Mouse (Mus musculus): ENCODE measurements around the gene Nup188. TPM values are rescaled to one million over a fixed set of nuclear protein-coding genes. Genes with fewer than 3 reads are reported as not detected.

Nup188 gene
- polyA plus RNA-seq, 1 experiment: 16.5 TPM

DNA sequence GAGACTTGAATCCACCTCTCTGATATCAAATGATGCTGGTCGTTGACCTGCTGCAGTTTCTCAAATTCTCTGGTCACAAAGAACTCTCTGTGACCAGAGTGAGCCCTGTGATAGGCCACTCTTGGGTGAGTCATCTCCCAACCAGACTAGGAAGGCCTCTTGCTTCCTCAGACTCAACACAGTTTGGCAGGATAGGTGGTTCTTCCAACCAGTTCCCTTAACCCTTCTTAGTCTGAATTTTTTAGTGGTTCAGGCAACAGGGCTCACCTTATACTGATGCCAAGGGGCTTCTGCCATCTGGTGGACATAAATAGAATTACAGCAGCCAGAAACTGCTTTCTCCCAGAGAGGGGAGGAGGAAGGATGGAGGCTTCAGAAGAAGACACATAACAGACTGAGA is 16.1 kb upstream of the Nup188 start:
- Histone ChIP-seq H3K27ac (ENCODE audit: insufficient read depth, low read length) (no peak overlapping the region), H3K4me3 (ENCODE audit: insufficient read depth, low read length) (no peak overlapping the region), H3K4me1 (ENCODE audit: control insufficient read depth, insufficient read depth, low read length) (peaks cover 2% of the 10 kb centered on the region; the same call in 1 of the 2 replicates)
- TF ChIP-seq CTCF (IDR thresholded peaks at IDR 0.05; ENCODE audit: extremely low read depth, insufficient read depth, low read length): peak; percentile 79
- no peak for TF ChIP-seq POLR2A (IDR thresholded peaks at IDR 0.05; ENCODE audit: extremely low read depth, insufficient read depth, low read length)

DNA sequence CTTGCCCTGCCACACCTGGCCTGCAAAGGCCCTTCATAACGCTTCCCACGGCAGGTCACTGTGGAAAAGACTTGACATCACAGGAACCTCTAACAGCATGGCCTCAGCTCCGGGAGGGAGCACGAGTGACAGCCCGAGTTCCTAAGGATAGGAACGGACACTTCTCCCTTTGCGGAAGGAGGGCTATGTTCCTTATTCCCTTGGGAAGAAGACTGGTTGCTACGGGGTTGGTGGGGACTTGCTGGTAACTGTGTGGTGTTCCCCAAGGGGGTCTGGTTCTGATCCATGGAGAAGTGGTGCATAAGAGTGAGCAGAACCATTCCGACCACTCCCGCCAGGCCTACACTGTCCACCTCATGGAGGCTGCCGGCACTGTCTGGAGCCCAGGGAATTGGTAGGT is 5.5 kb upstream of the Nup188 start, which contains the start of gene Gm28038:
Gene Gm28038, plus strand, starts transcription at position 301 of the 400 bp plus-strand sequence.
- Histone ChIP-seq H3K27ac (ENCODE audit: insufficient read depth, low read length) (no peak within 1 kb of the TSS), H3K4me1 (ENCODE audit: control insufficient read depth, insufficient read depth, low read length) (peaks cover 4% of the 10 kb centered on the region; the same call in 1 of the 2 replicates), H3K4me3 (ENCODE audit: insufficient read depth, low read length) (no peak within 1 kb of the TSS)
- TF ChIP-seq CTCF (IDR thresholded peaks at IDR 0.05; ENCODE audit: extremely low read depth, insufficient read depth, low read length): no peak
- no peak for TF ChIP-seq POLR2A (IDR thresholded peaks at IDR 0.05; ENCODE audit: extremely low read depth, insufficient read depth, low read length)

DNA sequence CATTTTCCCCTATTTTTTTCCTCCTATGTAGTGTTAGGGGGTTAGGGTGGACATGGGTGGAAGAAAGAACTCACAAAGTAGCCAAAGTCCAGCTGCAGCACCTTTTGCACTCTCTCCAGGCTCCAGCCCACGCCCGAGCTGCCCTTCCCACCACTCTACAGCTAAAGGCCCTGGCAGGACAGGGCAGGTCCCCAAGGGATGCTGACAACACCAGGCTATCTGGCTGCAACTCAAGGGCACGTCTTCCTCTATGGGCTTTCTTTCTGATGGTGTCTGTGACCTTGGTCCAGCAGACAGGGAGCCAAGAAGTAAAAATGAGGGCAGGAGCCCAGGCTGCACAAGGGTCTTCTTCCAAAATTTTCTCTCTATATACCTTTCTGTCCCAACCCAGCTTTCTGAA is 4.5 kb upstream of the Nup188 start:
- Histone ChIP-seq H3K4me3 (ENCODE audit: insufficient read depth, low read length) (no peak overlapping the region), H3K4me1 (ENCODE audit: control insufficient read depth, insufficient read depth, low read length) (peaks cover 4% of the 10 kb centered on the region; the same call in 1 of the 2 replicates), H3K27ac (ENCODE audit: insufficient read depth, low read length) (no peak overlapping the region)
- TF ChIP-seq POLR2A (IDR thresholded peaks at IDR 0.05; ENCODE audit: extremely low read depth, insufficient read depth, low read length) (no peak), CTCF (IDR thresholded peaks at IDR 0.05; ENCODE audit: extremely low read depth, insufficient read depth, low read length) (no peak)

DNA sequence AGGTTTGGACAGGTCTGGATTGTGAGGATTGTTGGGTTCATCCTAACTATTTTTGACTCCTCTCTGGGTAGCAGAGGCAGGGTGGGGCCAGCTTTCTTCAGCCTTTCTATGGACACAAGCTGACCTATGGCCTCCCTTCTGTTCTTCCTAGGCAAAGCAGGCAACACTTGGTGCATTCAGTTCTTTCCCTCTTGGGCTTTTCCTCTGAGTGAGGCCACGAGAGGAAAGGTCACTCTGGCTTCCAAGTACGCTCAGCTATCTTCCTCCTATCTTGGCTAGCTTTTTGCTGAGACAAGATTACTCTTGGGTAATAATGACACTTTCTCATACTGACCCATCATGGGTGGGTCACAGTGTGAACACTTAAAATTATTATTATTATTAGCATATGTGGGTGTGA is 3.0 kb upstream of the Nup188 start:
- H3K4me1 ChIP-seq (ENCODE audit: control insufficient read depth, insufficient read depth, low read length): peaks cover 4% of the 10 kb centered on the region; the same call in 1 of the 2 replicates
- TF ChIP-seq POLR2A (IDR thresholded peaks at IDR 0.05; ENCODE audit: extremely low read depth, insufficient read depth, low read length): no peak
- no peak overlapping the region for H3K4me3 ChIP-seq (ENCODE audit: insufficient read depth, low read length)
- H3K27ac ChIP-seq (ENCODE audit: insufficient read depth, low read length): no peak overlapping the region

DNA sequence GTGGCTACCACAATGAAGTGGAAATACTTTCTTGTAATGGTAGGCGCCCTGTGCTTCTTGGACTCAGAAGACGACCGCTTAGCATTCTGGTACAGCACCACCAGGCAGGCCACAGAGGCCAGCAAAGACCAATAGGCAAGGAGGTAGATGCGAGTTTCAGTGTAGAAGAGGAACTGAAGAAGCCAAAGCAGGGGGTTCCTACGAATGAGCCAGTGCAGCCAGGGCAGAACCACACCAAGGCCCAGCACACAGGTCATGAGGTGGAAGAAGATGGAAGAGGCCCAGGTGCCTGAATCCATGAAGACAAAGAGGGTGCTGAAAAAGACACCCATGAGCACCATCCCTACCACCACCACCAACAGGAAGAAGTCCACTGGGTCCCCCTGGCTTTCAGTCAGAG is 1.2 kb upstream of the Nup188 start:
- Histone ChIP-seq H3K27ac (ENCODE audit: insufficient read depth, low read length) (no peak overlapping the region), H3K4me1 (ENCODE audit: control insufficient read depth, insufficient read depth, low read length) (peaks cover 4% of the 10 kb centered on the region; the same call in 1 of the 2 replicates), H3K4me3 (ENCODE audit: insufficient read depth, low read length) (peak overlapping the region; percentile 83; the same call in 1 of the 2 replicates)
- TF ChIP-seq CTCF (IDR thresholded peaks at IDR 0.05; ENCODE audit: extremely low read depth, insufficient read depth, low read length) (no peak), POLR2A (IDR thresholded peaks at IDR 0.05; ENCODE audit: extremely low read depth, insufficient read depth, low read length) (no peak)

DNA sequence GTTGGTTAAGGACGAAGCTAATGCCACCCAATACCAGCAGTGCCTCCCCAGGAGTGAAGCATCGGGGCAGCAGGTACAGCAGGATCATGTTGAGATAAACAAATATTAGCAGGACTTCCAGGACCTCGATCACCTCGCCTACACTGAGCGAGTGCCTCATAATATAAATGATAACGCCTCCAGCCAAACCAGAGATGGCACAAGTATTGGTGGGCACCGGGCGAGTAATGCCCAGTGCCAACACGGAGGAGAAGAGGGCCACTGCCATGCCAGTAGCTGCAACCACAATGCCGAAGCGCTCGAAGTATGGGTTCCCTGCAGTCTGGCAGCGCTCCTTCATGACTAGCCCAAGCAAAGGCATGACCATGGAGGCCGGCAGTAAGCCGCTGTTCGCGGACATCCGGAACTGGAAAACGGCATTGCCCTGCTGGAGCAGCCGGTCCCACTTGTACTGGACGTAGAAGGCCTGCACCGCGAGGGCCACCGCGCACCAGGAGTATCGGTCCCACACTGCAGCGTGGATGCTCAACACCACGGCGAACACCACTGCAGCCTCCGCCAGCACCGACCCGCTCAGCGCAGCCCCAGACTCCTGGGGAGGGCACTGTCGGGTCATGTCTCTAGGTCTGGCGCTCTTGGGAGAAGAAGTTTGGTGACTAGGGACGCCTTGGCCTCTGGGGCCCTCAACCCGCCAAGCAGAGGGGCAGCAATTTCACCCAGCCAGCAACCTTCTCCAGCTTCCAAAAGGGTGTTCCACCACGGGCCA is 598 bp upstream of the Nup188 start:
- peak overlapping the region; percentile 83 for H3K4me3 ChIP-seq (ENCODE audit: insufficient read depth, low read length)
- peaks cover 4% of the 10 kb centered on the region; the same call in 1 of the 2 replicates for H3K4me1 ChIP-seq (ENCODE audit: control insufficient read depth, insufficient read depth, low read length)
- no peak overlapping the region for H3K27ac ChIP-seq (ENCODE audit: insufficient read depth, low read length)
- TF ChIP-seq CTCF (IDR thresholded peaks at IDR 0.05; ENCODE audit: extremely low read depth, insufficient read depth, low read length) (no peak), POLR2A (IDR thresholded peaks at IDR 0.05; ENCODE audit: extremely low read depth, insufficient read depth, low read length) (no peak)

DNA sequence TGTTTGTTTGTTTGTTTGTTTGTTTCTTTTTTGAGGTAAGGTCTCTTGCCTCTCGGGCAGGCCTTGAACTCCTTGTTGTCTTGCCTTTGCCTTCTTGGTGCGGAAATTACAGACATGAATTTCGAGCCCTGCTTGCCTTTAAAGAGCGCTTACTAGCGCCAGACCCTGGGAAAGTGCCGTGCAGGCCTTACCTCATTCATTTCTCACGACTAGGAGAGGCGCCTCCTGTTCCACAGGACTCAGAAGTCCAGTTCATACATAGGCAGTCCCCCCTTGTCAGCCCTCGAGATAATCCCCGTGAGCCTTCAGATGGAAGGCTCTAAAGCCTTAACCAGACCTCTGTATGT is 803 bp downstream of the Nup188 start:
- TF ChIP-seq POLR2A (IDR thresholded peaks at IDR 0.05; ENCODE audit: extremely low read depth, insufficient read depth, low read length) (no peak), CTCF (IDR thresholded peaks at IDR 0.05; ENCODE audit: extremely low read depth, insufficient read depth, low read length) (no peak)
- Histone ChIP-seq H3K27ac (ENCODE audit: insufficient read depth, low read length) (no peak overlapping the region), H3K4me1 (ENCODE audit: control insufficient read depth, insufficient read depth, low read length) (peaks cover 4% of the 10 kb centered on the region; the same call in 1 of the 2 replicates), H3K4me3 (ENCODE audit: insufficient read depth, low read length) (peak overlapping the region; percentile 83)

DNA sequence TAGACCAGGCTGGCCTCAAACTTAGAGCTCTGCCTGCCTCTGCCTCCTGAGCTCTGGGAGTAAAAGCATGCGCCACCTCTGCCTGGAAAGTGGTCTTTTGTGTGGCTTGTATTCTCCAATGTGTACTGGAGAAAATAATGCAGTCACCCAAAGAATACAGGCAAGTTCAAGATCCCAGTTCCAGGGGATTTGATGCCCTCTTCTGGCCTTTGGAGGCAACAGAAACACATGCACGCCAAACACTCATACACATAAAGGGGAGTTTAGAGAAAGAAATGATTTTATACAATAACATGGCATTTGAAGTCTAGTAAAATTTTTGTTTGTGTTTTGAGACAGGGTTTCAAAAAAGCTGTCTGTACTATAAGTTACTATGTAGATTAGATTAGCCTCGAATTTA is 13.3 kb downstream of the Nup188 start:
- Histone ChIP-seq H3K4me3 (ENCODE audit: insufficient read depth, low read length) (no peak overlapping the region), H3K4me1 (ENCODE audit: control insufficient read depth, insufficient read depth, low read length) (no peaks in the 10 kb centered on the region), H3K27ac (ENCODE audit: insufficient read depth, low read length) (no peak overlapping the region)
- no peak for TF ChIP-seq CTCF (IDR thresholded peaks at IDR 0.05; ENCODE audit: extremely low read depth, insufficient read depth, low read length)
- no peak for TF ChIP-seq POLR2A (IDR thresholded peaks at IDR 0.05; ENCODE audit: extremely low read depth, insufficient read depth, low read length)

DNA sequence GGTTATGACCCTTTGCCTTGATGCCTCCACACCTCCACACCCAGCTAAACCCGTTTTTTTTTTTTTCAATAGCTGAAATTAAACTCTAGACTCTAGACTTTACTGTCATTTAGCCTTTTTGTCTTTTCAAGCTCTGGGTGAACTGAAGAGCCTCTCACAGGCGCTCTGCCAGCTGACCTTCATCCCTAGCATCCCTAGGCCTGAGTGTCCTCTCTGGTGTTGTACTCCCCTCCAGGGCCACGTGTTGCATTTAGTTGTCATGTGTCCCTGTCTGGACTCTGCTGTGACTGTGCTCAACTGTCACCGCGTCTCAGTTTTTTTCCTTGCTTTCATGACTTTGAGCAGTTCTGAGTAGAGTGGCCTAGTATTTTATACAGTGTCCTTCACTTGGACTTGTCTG is 13.8 kb downstream of the Nup188 start:
- Histone ChIP-seq H3K4me1 (ENCODE audit: control insufficient read depth, insufficient read depth, low read length) (no peaks in the 10 kb centered on the region), H3K4me3 (ENCODE audit: insufficient read depth, low read length) (no peak overlapping the region), H3K27ac (ENCODE audit: insufficient read depth, low read length) (no peak overlapping the region)
- TF ChIP-seq CTCF (IDR thresholded peaks at IDR 0.05; ENCODE audit: extremely low read depth, insufficient read depth, low read length): no peak
- TF ChIP-seq POLR2A (IDR thresholded peaks at IDR 0.05; ENCODE audit: extremely low read depth, insufficient read depth, low read length): no peak

DNA sequence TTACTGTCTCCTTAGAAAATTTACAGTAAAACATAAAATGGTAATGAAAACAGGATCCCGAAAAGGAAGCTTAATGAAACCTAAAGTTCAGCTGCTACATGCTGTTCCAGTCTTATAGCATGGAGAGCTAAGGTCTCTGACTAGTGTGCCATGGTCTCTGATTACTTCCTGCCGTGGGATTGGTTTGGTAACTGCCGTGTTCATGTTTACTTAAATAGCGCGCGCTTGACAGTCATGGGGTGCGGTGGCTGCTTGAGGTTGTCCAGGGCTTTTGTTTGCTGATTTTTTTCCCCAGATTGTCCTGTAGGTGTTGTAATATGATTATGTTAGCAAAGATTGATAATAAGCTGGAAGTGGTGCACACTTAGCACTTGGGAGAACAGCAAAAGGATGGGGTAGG is 19.9 kb downstream of the Nup188 start:
- no peak for TF ChIP-seq CTCF (IDR thresholded peaks at IDR 0.05; ENCODE audit: extremely low read depth, insufficient read depth, low read length)
- no peak for TF ChIP-seq POLR2A (IDR thresholded peaks at IDR 0.05; ENCODE audit: extremely low read depth, insufficient read depth, low read length)
- no peak overlapping the region for H3K4me3 ChIP-seq (ENCODE audit: insufficient read depth, low read length)
- H3K27ac ChIP-seq (ENCODE audit: insufficient read depth, low read length): no peak overlapping the region
- H3K4me1 ChIP-seq (ENCODE audit: control insufficient read depth, insufficient read depth, low read length): no peaks in the 10 kb centered on the region
